Mouse (Mus musculus) midbrain, postnatal 0 days (tissue): ENCODE results near the gene Cx3cr1. TPM values are rescaled to one million over a fixed set of nuclear protein-coding genes. Genes with fewer than 3 reads are reported as not detected.

Source experiments
- ATAC-seq: fragments of 200-750 bp; cut with Nextera tagmentation; 2 replicates; pipeline ENCODE4 v1.8.0; 2017; ENCODE audit warnings: moderate number of reproducible peaks, mild to moderate bottlenecking, moderate TSS enrichment, moderate library complexity; ENCODE audit not compliant: low FRiP score
- DNase-seq: peaks from one replicate; pipeline ENCODE4 v3.0.0-alpha.2; 2015; ENCODE audit warnings: low spot score
- H3K27ac ChIP-seq: fragments of 300-500 bp; sonication (generic); 2 replicates; pipeline ENCODE4 v1.5.1; 2014; ENCODE audit warnings: low read depth, mild to moderate bottlenecking, low read length, mixed read lengths
- H3K27me3 ChIP-seq: fragments of 300-500 bp; sonication (generic); 2 replicates; pipeline ENCODE4 v1.6.1; 2014; ENCODE audit warnings: low read length, control low read depth, mixed read lengths; ENCODE audit not compliant: insufficient read depth
- H3K36me3 ChIP-seq: fragments of 300-500 bp; sonication (generic); 2 replicates; pipeline ENCODE4 v1.6.1; 2014; ENCODE audit warnings: low read length, control low read depth, mixed read lengths; ENCODE audit not compliant: insufficient read depth
- H3K4me1 ChIP-seq: fragments of 300-500 bp; sonication (generic); 2 replicates; pipeline ENCODE4 v1.6.1; 2014; ENCODE audit warnings: mild to moderate bottlenecking, control low read depth, antibody characterized with exemption, low read length, mixed read lengths; ENCODE audit not compliant: insufficient read depth
- H3K4me2 ChIP-seq: fragments of 300-500 bp; sonication (generic); 2 replicates; pipeline ENCODE4 v1.6.1; 2014; ENCODE audit warnings: low read depth, mild to moderate bottlenecking, low read length, mixed read lengths; ENCODE audit not compliant: poor library complexity, severe bottlenecking
- H3K4me3 ChIP-seq: fragments of 300-500 bp; sonication (generic); 2 replicates; pipeline ENCODE4 v1.5.1; 2014; ENCODE audit warnings: low read depth, mild to moderate bottlenecking, low read length, moderate library complexity
- H3K9ac ChIP-seq: fragments of 300-500 bp; sonication (generic); replicated peaks from 2 replicates; pipeline ENCODE4 v1.6.1; 2014; ENCODE audit warnings: mild to moderate bottlenecking, low read length, moderate library complexity, mixed read lengths; ENCODE audit not compliant: poor library complexity, severe bottlenecking
- H3K9me3 ChIP-seq: fragments of 300-500 bp; sonication (generic); 2 replicates; pipeline ENCODE4 v1.6.1; 2016; ENCODE audit warnings: low read length, control low read depth
- CTCF ChIP-seq: IDR thresholded peaks from 2 replicates; pipeline ENCODE4 v1.5.1; 2016; ENCODE audit warnings: antibody characterized with exemption, mild to moderate bottlenecking
- WGBS: fragments of 180-500 bp; shearing (Covaris S2); extraction: QIAGEN DNeasy Blood & Tissue Kit; methylation state at CpG from one replicate; pipeline ENCODE4 v1.1.7; 2014; 5-methylcytosine and 5-hydroxymethylcytosine counted together
- polyA plus RNA-seq: library from polyadenylated mRNA; unstranded; fragments of >200 nt; fragmentation: Nextera tagmentation; extraction: Ambion mirVana; gene quantifications from 2 replicates; pipeline ENCODE4 v1.2.1, GENCODE M21; 2015
- total RNA-seq: library from RNA; depleted of rRNA; stranded (reverse); fragments of >200 nt; gene quantifications from 2 replicates; pipeline ENCODE4 v1.2.3, GENCODE M21; 2014

The Cx3cr1 gene
- total and polyA plus RNA-seq, 2 experiments from 2014 or later = 9.0 to 19.3 TPM

- no peak overlapping the region for H3K4me2 ChIP-seq
- H3K9me3 ChIP-seq = no peaks in the 10 kb centered on the region
- no peaks in the 10 kb centered on the region for H3K4me1 ChIP-seq
- H3K27me3 ChIP-seq = no peaks in the 10 kb centered on the region
- TF ChIP-seq CTCF = no peak
- DNase-seq (no peak), ATAC-seq (no peak)
- 78% methylated on average over 7 of the region's 7 CpGs for WGBS
- no peak overlapping the region for H3K27ac ChIP-seq
- H3K9ac ChIP-seq = no peak overlapping the region
- H3K4me3 ChIP-seq = no peak overlapping the region
- H3K36me3 ChIP-seq = no peaks in the 10 kb centered on the region
Observed at GRCm38 (mm10) chr9:119994207-119994606, 75.5 kb downstream of the Cx3cr1 start.

DNA sequence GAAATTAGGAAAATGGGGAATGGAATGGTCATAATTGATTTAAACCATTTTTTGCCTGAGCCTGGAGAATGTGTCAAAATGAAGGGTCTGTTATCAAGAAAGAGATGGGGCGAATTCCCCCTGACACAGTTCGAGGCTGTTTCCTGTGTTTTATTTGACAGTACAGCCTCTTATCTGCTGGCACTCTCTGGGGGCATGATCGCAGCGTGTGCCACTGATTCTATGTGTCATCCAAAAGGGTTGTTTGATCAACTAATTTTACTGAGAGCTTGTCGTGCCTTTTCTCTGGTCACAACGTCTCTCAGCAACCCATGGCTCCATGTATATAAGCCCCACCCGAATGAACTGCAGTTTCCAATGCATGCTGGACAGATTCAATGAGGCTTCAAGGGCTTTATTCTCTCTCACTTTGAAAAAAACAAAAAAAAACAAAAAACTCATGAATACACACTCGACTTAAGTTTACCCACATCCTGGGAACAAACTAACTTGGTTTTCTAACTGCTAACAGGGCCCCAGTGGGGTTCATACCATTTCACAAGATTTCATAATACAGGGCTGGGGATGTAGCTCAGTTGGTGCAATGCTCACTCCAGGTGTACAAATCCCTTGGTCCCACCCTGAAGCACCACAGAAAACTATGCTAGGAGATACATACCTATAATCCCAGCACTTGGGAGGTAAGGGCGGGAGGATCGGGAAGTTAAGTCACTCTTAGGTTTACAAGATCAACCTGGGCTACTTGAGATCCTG lies 76.4 kb downstream of the Cx3cr1 start:
- no peak overlapping the region for H3K4me2 ChIP-seq
- no peaks in the 10 kb centered on the region for H3K9me3 ChIP-seq
- no peak for ATAC-seq
- TF ChIP-seq CTCF = no peak
- H3K9ac ChIP-seq = no peak overlapping the region
- no peaks in the 10 kb centered on the region for H3K4me1 ChIP-seq
- no peak for DNase-seq
- no peak overlapping the region for H3K4me3 ChIP-seq
- 72% methylated on average over 10 of the region's 10 CpGs for WGBS
- H3K36me3 ChIP-seq = no peaks in the 10 kb centered on the region
- no peaks in the 10 kb centered on the region for H3K27me3 ChIP-seq
- H3K27ac ChIP-seq = no peak overlapping the region

DNA sequence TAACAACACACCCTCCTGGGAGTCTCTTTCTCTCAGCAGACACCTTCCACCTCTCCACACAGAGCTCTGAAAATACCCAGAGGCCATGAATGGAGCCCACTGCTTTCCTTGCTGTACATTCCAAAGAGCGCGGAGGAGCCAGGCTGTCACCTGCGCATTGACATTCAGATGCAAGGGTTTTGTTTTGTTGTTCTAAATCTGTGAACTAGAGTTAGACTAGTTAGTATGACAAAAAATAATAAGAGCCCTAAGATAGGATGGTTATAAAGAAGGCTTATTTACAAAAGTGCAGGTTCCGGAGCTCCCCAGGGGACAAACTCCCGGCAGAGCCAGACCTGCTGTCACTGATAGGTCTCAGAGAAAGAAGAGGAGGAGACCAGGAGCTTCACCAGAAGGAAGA lies 78.4 kb downstream of the Cx3cr1 start:
- H3K4me2 ChIP-seq = no peak overlapping the region
- H3K27me3 ChIP-seq = no peaks in the 10 kb centered on the region
- ATAC-seq (no peak), DNase-seq (no peak)
- H3K9me3 ChIP-seq = no peaks in the 10 kb centered on the region
- 15% methylated on average over 5 of the region's 5 CpGs for WGBS
- no peak overlapping the region for H3K4me3 ChIP-seq
- H3K9ac ChIP-seq = no peak overlapping the region
- no peaks in the 10 kb centered on the region for H3K4me1 ChIP-seq
- H3K36me3 ChIP-seq = no peaks in the 10 kb centered on the region
- TF ChIP-seq CTCF = no peak
- H3K27ac ChIP-seq = no peak overlapping the region

DNA sequence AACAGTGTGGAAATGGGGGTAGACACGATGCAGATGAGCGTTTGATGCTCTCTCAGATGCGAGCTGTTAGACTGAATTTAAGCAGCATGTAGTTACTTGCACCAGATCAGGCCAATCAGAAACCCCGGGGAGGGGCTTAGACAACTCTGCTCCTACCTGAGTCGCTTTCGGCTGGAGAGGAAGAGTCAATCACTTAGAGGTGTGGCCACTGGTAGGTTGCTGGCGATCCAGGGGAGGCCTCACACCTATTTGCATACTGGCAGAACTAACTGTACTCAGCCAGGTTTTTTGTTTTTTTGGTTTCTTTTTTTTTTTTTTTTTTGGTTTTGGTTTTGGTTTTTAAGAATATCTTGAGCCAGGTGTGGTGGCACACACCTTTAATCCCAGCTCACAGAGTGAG lies 81.4 kb downstream of the Cx3cr1 start:
- H3K4me3 ChIP-seq = no peak overlapping the region
- no peak for ATAC-seq
- H3K4me2 ChIP-seq = no peak overlapping the region
- no peak for DNase-seq
- H3K27me3 ChIP-seq = peaks cover 2% of the 10 kb centered on the region
- H3K9me3 ChIP-seq = no peaks in the 10 kb centered on the region
- TF ChIP-seq CTCF = no peak
- no peak overlapping the region for H3K27ac ChIP-seq
- H3K4me1 ChIP-seq = no peaks in the 10 kb centered on the region
- WGBS = 61% methylated on average over 7 of the region's 7 CpGs
- no peaks in the 10 kb centered on the region for H3K36me3 ChIP-seq
- no peak overlapping the region for H3K9ac ChIP-seq

DNA sequence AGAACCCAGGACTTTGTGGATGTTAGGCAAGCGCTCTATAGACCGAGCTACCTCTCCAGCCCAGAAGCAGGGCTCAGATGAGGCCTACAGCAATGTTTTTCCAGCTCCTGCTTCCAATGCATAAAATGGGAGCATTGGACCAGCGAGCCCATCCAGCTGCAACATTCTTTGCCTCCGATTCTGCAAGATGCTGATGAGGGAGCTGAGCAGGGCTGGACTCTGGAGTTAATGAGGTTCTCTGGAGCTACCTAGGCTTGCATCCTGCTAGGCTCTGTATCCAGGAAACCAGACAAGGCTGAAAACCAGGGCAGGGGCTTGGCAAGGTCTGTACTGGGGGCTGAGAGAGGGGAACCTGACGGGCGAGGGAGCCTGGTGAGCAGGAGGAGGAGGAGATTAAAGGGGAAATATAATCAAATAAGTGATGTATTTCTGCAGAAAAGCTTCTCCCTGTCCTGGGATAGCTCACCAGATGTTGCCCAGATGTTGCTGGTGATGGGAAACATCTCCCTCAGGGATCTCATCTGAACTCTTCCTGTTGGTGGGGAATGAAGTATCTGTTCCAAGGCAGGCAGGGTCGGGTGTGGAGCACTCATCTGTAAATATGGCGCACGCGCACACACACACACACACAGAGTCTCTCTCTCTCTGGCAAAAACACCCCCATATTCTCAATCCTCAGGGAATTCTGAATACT lies 83.7 kb downstream of the Cx3cr1 start:
- Histone ChIP-seq H3K4me2 (no peak overlapping the region), H3K9ac (no peak overlapping the region), H3K4me3 (no peak overlapping the region), H3K4me1 (peaks cover 14% of the 10 kb centered on the region; the same call in 1 of the 2 replicates), H3K36me3 (no peaks in the 10 kb centered on the region), H3K27me3 (peaks cover 7% of the 10 kb centered on the region), H3K27ac (no peak overlapping the region), H3K9me3 (no peaks in the 10 kb centered on the region)
- DNase-seq (no peak), ATAC-seq (no peak)
- WGBS = 72% methylated on average over 10 of the region's 10 CpGs
- TF ChIP-seq CTCF = no peak

- WGBS = 11% methylated on average over 14 of the region's 14 CpGs
- ATAC-seq (no peak), DNase-seq (no peak)
- H3K4me2 ChIP-seq = peak within 1 kb of the TSS; percentile 91
- no peak for TF ChIP-seq CTCF
- no peaks in the 10 kb centered on the region for H3K9me3 ChIP-seq
- H3K9ac ChIP-seq = peak within 1 kb of the TSS; percentile 56
- peaks cover 7% of the 10 kb centered on the region for H3K27me3 ChIP-seq
- peak within 1 kb of the TSS; percentile 66 for H3K4me3 ChIP-seq
- H3K36me3 ChIP-seq = no peaks in the 10 kb centered on the region
- H3K4me1 ChIP-seq = peaks cover 16% of the 10 kb centered on the region; the same call in 1 of the 2 replicates
- no peak within 1 kb of the TSS for H3K27ac ChIP-seq
Observed at GRCm38 (mm10) chr9:119984536-119985011, 85.1 kb downstream of the Cx3cr1 start, which contains the start of gene Csrnp1. Gene Csrnp1, minus strand, starts transcription at chr9:119984658.
